Mouse (Mus musculus) thymus, adult 2 months (tissue): Measurements from ENCODE around the gene Bbs1.

Source experiments
- CTCF ChIP-seq: fragments of 200-500 bp; IDR thresholded peaks from 2 replicates; pipeline ENCODE4 v1.5.1; 2012; ENCODE audit warnings: mild to moderate bottlenecking, control low read depth, low read length, moderate library complexity, borderline replicate concordance; ENCODE audit not compliant: control insufficient read depth, poor library complexity, insufficient read depth; ENCODE audit errors: extremely low read depth
- POLR2A ChIP-seq: fragments of 200-500 bp; IDR thresholded peaks from 2 replicates; pipeline ENCODE4 v1.6.1; 2012; ENCODE audit warnings: mild to moderate bottlenecking, low read length, control low read depth, moderate library complexity; ENCODE audit not compliant: control insufficient read depth, poor library complexity, insufficient read depth; ENCODE audit errors: extremely low read depth

DNA sequence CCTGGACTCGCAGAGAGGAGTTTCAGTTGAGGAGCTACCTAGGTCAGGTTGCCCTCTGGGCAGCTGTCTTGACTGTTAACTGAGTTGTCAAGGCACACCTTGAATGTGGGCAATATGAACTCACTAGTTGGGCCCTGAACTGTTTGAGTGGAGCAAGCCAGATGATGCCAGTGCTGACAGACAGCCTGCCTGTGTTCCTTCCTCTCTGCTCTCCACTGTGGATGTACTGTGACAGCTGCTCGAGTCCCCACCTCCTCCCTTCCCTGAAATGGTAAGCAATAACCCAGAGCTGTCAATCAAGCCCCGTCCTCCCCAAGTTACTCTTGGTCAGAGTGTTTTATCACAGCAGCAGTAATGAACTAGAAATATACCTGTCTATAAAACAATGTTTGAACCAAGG is 6.5 kb downstream of the Bbs1 start:
- TF ChIP-seq POLR2A (no peak), CTCF (no peak)
